Mouse (Mus musculus) urinary bladder, adult 18-20 months (tissue): ENCODE results near the gene Ubb.

Experiments used
- DNase-seq, 2 experiments: peaks; one replicate each; pipeline ENCODE4 v3.0.0; 2022; ENCODE audit warnings: low spot score in 2 of 2, mixed read lengths in 2 of 2

Gene Ubb

GRCm38 (mm10) chr11:62583031-62583430, 32.1 kb downstream of the Ubb start:
- DNase-seq, result no peak

GRCm38 (mm10) chr11:62584671-62585206, 33.8 kb downstream of the Ubb start:
- DNase-seq, result no peak

- no peak for DNase-seq
Observed at GRCm38 (mm10) chr11:62587034-62587433, 36.1 kb downstream of the Ubb start.

GRCm38 (mm10) chr11:62589391-62589790, 38.4 kb downstream of the Ubb start:
- DNase-seq, result no peak

GRCm38 (mm10) chr11:62591026-62591425, 40.1 kb downstream of the Ubb start:
- DNase-seq, result no peak

- DNase-seq, result no peak
Observed at GRCm38 (mm10) chr11:62591904-62592575, 41.1 kb downstream of the Ubb start.

- DNase-seq, result no peak
Observed at GRCm38 (mm10) chr11:62598571-62598970, 47.6 kb downstream of the Ubb start.

GRCm38 (mm10) chr11:62601732-62602618, 51.0 kb downstream of the Ubb start:
- DNase-seq, result no peak
